Mouse (Mus musculus): ENCODE measurements around the gene Chd3. TPM values are rescaled to one million over a fixed set of nuclear protein-coding genes. Genes with fewer than 3 reads are reported as not detected.

Gene Chd3
- polyA plus RNA-seq, 1 experiment from 2014 or later, result 124 TPM

GRCm38 (mm10) chr11:69311266-69311665 lies 57.9 kb downstream of the Chd3 start:
- WGBS, result 80% methylated on average over 7 of the region's 7 CpGs
- H3K4me2 ChIP-seq, result no peak overlapping the region
- H3K4me3 ChIP-seq (replicated peaks), result no peak overlapping the region
- H3K27ac ChIP-seq, result no peak overlapping the region
- H3K36me3 ChIP-seq, result peaks cover 94% of the 10 kb centered on the region
- ATAC-seq (ENCODE audit: insufficient number of reproducible peaks, insufficient read depth, low FRiP score, low TSS enrichment, low read depth), result no peak
- no peaks in the 10 kb centered on the region for H3K4me1 ChIP-seq (replicated peaks)
- no peaks in the 10 kb centered on the region for H3K27me3 ChIP-seq
- no peaks in the 10 kb centered on the region for H3K9me3 ChIP-seq
- H3K9ac ChIP-seq (replicated peaks), result no peak overlapping the region

- Histone ChIP-seq H3K9me3 (no peaks in the 10 kb centered on the region), H3K4me3 (replicated peaks) (no peak overlapping the region), H3K27me3 (no peaks in the 10 kb centered on the region), H3K4me1 (replicated peaks) (no peaks in the 10 kb centered on the region), H3K4me2 (no peak overlapping the region), H3K9ac (replicated peaks) (no peak overlapping the region), H3K36me3 (peaks cover 96% of the 10 kb centered on the region), H3K27ac (no peak overlapping the region)
- no peak for ATAC-seq (ENCODE audit: insufficient number of reproducible peaks, insufficient read depth, low FRiP score, low TSS enrichment, low read depth)
- WGBS, result 89% methylated on average over 2 of the region's 2 CpGs
Measured at GRCm38 (mm10) chr11:69306039-69306438, 63.2 kb downstream of the Chd3 start.

- H3K4me3 ChIP-seq (replicated peaks), result no peak overlapping the region
- 88% methylated on average over 8 of the region's 9 CpGs for WGBS
- no peaks in the 10 kb centered on the region for H3K9me3 ChIP-seq
- ATAC-seq (ENCODE audit: insufficient number of reproducible peaks, insufficient read depth, low FRiP score, low TSS enrichment, low read depth), result no peak
- no peak overlapping the region for H3K9ac ChIP-seq (replicated peaks)
- no peak overlapping the region for H3K27ac ChIP-seq
- no peaks in the 10 kb centered on the region for H3K4me1 ChIP-seq (replicated peaks)
- H3K4me2 ChIP-seq, result no peak overlapping the region
- peaks cover 96% of the 10 kb centered on the region for H3K36me3 ChIP-seq
- H3K27me3 ChIP-seq, result no peaks in the 10 kb centered on the region
Measured at GRCm38 (mm10) chr11:69305291-69305690, 63.9 kb downstream of the Chd3 start.

DNA sequence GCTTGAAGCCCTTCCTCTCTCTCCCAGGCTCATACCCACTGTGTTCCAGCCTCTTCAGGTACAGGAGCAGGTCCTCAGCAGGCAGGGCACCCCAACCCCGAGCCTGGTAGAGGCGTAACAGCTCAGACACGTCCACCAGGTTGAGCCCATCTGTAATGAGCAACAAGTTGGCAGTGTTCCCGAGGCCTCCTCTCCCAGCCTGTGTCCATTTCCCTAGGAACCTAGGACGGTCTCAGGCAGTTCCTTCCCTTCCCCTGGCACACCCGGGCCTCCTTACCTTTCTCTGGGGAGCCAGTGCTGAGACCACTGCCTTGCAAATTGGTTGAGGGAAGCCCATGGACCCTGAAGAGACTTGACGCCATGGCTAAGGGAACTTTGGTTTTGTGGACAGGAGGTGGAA lies 66.4 kb downstream of the Chd3 start:
- no peak for ATAC-seq (ENCODE audit: insufficient number of reproducible peaks, insufficient read depth, low FRiP score, low TSS enrichment, low read depth)
- no peak overlapping the region for H3K9ac ChIP-seq (replicated peaks)

DNA sequence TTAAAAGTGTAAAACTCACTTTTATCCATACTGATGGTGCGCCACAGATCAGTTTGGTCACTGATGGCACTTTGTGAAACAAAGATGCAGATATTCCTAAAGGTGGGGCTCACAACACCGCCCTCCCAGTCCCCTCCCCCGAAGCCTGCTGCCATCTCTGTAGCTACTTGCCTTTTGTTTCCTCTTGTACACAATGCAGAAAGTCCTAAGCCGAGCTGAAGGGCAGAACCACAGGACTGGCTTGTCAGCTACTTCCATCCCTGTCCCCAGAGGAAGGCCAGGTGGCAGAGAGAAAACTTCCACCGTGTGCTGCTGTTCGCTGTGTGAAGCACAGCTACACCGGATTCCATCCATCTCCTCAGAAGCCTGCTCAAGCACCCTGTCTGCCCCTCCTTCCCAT lies 71.0 kb downstream of the Chd3 start:
- Histone ChIP-seq H3K9me3 (no peaks in the 10 kb centered on the region), H3K4me2 (no peak overlapping the region), H3K9ac (replicated peaks) (0 out of 2 replicates have a peak overlapping the region, but pooled peaks have one; percentile 31), H3K4me1 (replicated peaks) (no peaks in the 10 kb centered on the region), H3K4me3 (replicated peaks) (no peak overlapping the region), H3K27me3 (no peaks in the 10 kb centered on the region), H3K27ac (no peak overlapping the region), H3K36me3 (peaks cover 60% of the 10 kb centered on the region)
- no peak for ATAC-seq (ENCODE audit: insufficient number of reproducible peaks, insufficient read depth, low FRiP score, low TSS enrichment, low read depth)
- 87% methylated on average over 7 of the region's 7 CpGs for WGBS

More for the DNA sequence above, 66.4 kb downstream of the Chd3 start:
- Histone ChIP-seq H3K36me3 (peaks cover 93% of the 10 kb centered on the region), H3K27me3 (no peaks in the 10 kb centered on the region), H3K9me3 (no peaks in the 10 kb centered on the region), H3K4me2 (no peak overlapping the region), H3K4me3 (replicated peaks) (no peak overlapping the region), H3K4me1 (replicated peaks) (no peaks in the 10 kb centered on the region), H3K27ac (no peak overlapping the region)
- 88% methylated on average over 7 of the region's 7 CpGs for WGBS

GRCm38 (mm10) chr11:69297799-69298198 lies 71.4 kb downstream of the Chd3 start:
- Histone ChIP-seq H3K9me3 (no peaks in the 10 kb centered on the region), H3K4me2 (no peak overlapping the region), H3K4me3 (replicated peaks) (no peak overlapping the region), H3K36me3 (peaks cover 56% of the 10 kb centered on the region), H3K27me3 (no peaks in the 10 kb centered on the region), H3K27ac (no peak overlapping the region), H3K4me1 (replicated peaks) (no peaks in the 10 kb centered on the region), H3K9ac (replicated peaks) (no peak overlapping the region)
- no peak for ATAC-seq (ENCODE audit: insufficient number of reproducible peaks, insufficient read depth, low FRiP score, low TSS enrichment, low read depth)
- WGBS, result 91% methylated on average over 2 of the region's 2 CpGs

DNA sequence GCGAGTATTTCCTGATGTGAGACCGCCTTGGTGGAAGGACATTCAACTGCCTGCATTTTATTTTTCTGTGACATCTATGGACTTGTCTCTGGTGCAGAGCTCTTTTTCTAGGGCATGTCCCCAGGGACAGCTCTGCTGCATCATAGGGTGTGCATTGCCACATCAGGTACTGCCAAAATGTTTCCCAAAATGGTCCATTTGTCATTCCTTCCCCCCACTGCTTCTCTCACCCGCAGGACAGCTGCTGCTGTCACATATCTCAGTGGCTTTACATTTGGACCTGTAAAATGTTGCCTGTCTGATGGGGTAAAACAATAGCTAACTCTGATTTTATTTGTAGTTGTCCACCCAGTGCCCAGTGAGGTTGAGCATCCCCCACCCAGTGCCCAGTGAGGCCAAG lies 73.9 kb downstream of the Chd3 start:
- no peak overlapping the region for H3K9ac ChIP-seq (replicated peaks)
- no peaks in the 10 kb centered on the region for H3K4me1 ChIP-seq (replicated peaks)
- H3K36me3 ChIP-seq, result peaks cover 33% of the 10 kb centered on the region
- 95% methylated on average over 3 of the region's 3 CpGs for WGBS
- no peak overlapping the region for H3K4me2 ChIP-seq
- H3K9me3 ChIP-seq, result no peaks in the 10 kb centered on the region
- no peaks in the 10 kb centered on the region for H3K27me3 ChIP-seq
- ATAC-seq (ENCODE audit: insufficient number of reproducible peaks, insufficient read depth, low FRiP score, low TSS enrichment, low read depth), result no peak
- no peak overlapping the region for H3K4me3 ChIP-seq (replicated peaks)
- H3K27ac ChIP-seq, result no peak overlapping the region

Other genes with a start within 250 kb of the Chd3 start
- 0.56 and 0.74 TPM in 2 replicates for gene Hes7, start 249.0 kb downstream of the Chd3 start, polyA plus RNA-seq (2016; fragmentation: Nextera tagmentation; extraction: Ambion mirVana)
- 0.22 and 0.76 TPM in 2 replicates for gene 9130213A22Rik, start 246.8 kb downstream of the Chd3 start, polyA plus RNA-seq (2016; fragmentation: Nextera tagmentation; extraction: Ambion mirVana)
- 0.58 and 0.77 TPM in 2 replicates for gene Aloxe3, start 243.5 kb downstream of the Chd3 start, polyA plus RNA-seq (2016; fragmentation: Nextera tagmentation; extraction: Ambion mirVana)
- 0.08 TPM in 1 of 2 replicates, not detected in the other for gene Alox12b, start 212.4 kb downstream of the Chd3 start, polyA plus RNA-seq (2016; fragmentation: Nextera tagmentation; extraction: Ambion mirVana)
- gene Alox8, start 171.6 kb downstream of the Chd3 start, polyA plus RNA-seq (2016; fragmentation: Nextera tagmentation; extraction: Ambion mirVana), result 0.08 TPM in 1 of 2 replicates, not detected in the other
- gene Gucy2e, start 132.4 kb downstream of the Chd3 start, polyA plus RNA-seq (2016; fragmentation: Nextera tagmentation; extraction: Ambion mirVana), result 0.08 TPM in 1 of 2 replicates, not detected in the other
- gene Cntrob, start 45.6 kb downstream of the Chd3 start, polyA plus RNA-seq (2016; fragmentation: Nextera tagmentation; extraction: Ambion mirVana), result 36.0 and 37.2 TPM in 2 replicates
- gene Trappc1, start 45.4 kb downstream of the Chd3 start, polyA plus RNA-seq (2016; fragmentation: Nextera tagmentation; extraction: Ambion mirVana), result 136 and 151 TPM in 2 replicates
- 1.9 and 2.5 TPM in 2 replicates for gene Kcnab3, start 43.1 kb downstream of the Chd3 start, polyA plus RNA-seq (2016; fragmentation: Nextera tagmentation; extraction: Ambion mirVana)
- 23.7 and 28.2 TPM in 2 replicates for gene Rnf227, start 28.9 kb downstream of the Chd3 start, polyA plus RNA-seq (2016; fragmentation: Nextera tagmentation; extraction: Ambion mirVana)
- 126 and 136 TPM in 2 replicates for gene Naa38, start 26.1 kb upstream of the Chd3 start, polyA plus RNA-seq (2016; fragmentation: Nextera tagmentation; extraction: Ambion mirVana)
- 42.5 and 42.6 TPM in 2 replicates for gene Cyb5d1, start 26.2 kb upstream of the Chd3 start, polyA plus RNA-seq (2016; fragmentation: Nextera tagmentation; extraction: Ambion mirVana)
- 24.2 and 25.4 TPM in 2 replicates for gene Tmem88, start 28.8 kb upstream of the Chd3 start, polyA plus RNA-seq (2016; fragmentation: Nextera tagmentation; extraction: Ambion mirVana)
- gene Kdm6b, start 44.3 kb upstream of the Chd3 start, polyA plus RNA-seq (2016; fragmentation: Nextera tagmentation; extraction: Ambion mirVana), result 45.4 and 49.1 TPM in 2 replicates
- gene Dnah2, start 179.7 kb upstream of the Chd3 start, polyA plus RNA-seq (2016; fragmentation: Nextera tagmentation; extraction: Ambion mirVana), result 1.9 and 3.3 TPM in 2 replicates
- 53.3 and 54.3 TPM in 2 replicates for gene Efnb3, start 190.8 kb upstream of the Chd3 start, polyA plus RNA-seq (2016; fragmentation: Nextera tagmentation; extraction: Ambion mirVana)
- gene Wrap53, start 210.8 kb upstream of the Chd3 start, polyA plus RNA-seq (2016; fragmentation: Nextera tagmentation; extraction: Ambion mirVana), result 35.8 and 39.0 TPM in 2 replicates
- 175 and 180 TPM in 2 replicates for gene Trp53, start 211.0 kb upstream of the Chd3 start, polyA plus RNA-seq (2016; fragmentation: Nextera tagmentation; extraction: Ambion mirVana)
- 3.0 and 4.8 TPM in 2 replicates for gene Atp1b2, start 236.5 kb upstream of the Chd3 start, polyA plus RNA-seq (2016; fragmentation: Nextera tagmentation; extraction: Ambion mirVana)
- not detected in 2 replicates for gene Shbg, start 248.5 kb upstream of the Chd3 start, polyA plus RNA-seq (2016; fragmentation: Nextera tagmentation; extraction: Ambion mirVana)